Mouse (Mus musculus) midbrain, postnatal 0 days (tissue): ENCODE results near the gene Tedc2. TPM values are rescaled to one million over a fixed set of nuclear protein-coding genes. Genes with fewer than 3 reads are reported as not detected.

Experiments used
- ATAC-seq: fragments of 200-750 bp; cut with Nextera tagmentation; 2 replicates; pipeline ENCODE4 v1.8.0; 2017; ENCODE audit warnings: moderate number of reproducible peaks, mild to moderate bottlenecking, moderate TSS enrichment, moderate library complexity; ENCODE audit not compliant: low FRiP score
- DNase-seq: peaks from one replicate; pipeline ENCODE4 v3.0.0-alpha.2; 2015; ENCODE audit warnings: low spot score
- H3K27ac ChIP-seq: fragments of 300-500 bp; sonication (generic); 2 replicates; pipeline ENCODE4 v1.5.1; 2014; ENCODE audit warnings: low read depth, mild to moderate bottlenecking, low read length, mixed read lengths
- H3K27me3 ChIP-seq: fragments of 300-500 bp; sonication (generic); 2 replicates; pipeline ENCODE4 v1.6.1; 2014; ENCODE audit warnings: low read length, control low read depth, mixed read lengths; ENCODE audit not compliant: insufficient read depth
- H3K36me3 ChIP-seq: fragments of 300-500 bp; sonication (generic); 2 replicates; pipeline ENCODE4 v1.6.1; 2014; ENCODE audit warnings: low read length, control low read depth, mixed read lengths; ENCODE audit not compliant: insufficient read depth
- H3K4me1 ChIP-seq: fragments of 300-500 bp; sonication (generic); 2 replicates; pipeline ENCODE4 v1.6.1; 2014; ENCODE audit warnings: mild to moderate bottlenecking, control low read depth, antibody characterized with exemption, low read length, mixed read lengths; ENCODE audit not compliant: insufficient read depth
- H3K4me2 ChIP-seq: fragments of 300-500 bp; sonication (generic); 2 replicates; pipeline ENCODE4 v1.6.1; 2014; ENCODE audit warnings: low read depth, mild to moderate bottlenecking, low read length, mixed read lengths; ENCODE audit not compliant: poor library complexity, severe bottlenecking
- H3K4me3 ChIP-seq: fragments of 300-500 bp; sonication (generic); 2 replicates; pipeline ENCODE4 v1.5.1; 2014; ENCODE audit warnings: low read depth, mild to moderate bottlenecking, low read length, moderate library complexity
- H3K9ac ChIP-seq: fragments of 300-500 bp; sonication (generic); replicated peaks from 2 replicates; pipeline ENCODE4 v1.6.1; 2014; ENCODE audit warnings: mild to moderate bottlenecking, low read length, moderate library complexity, mixed read lengths; ENCODE audit not compliant: poor library complexity, severe bottlenecking
- H3K9me3 ChIP-seq: fragments of 300-500 bp; sonication (generic); 2 replicates; pipeline ENCODE4 v1.6.1; 2016; ENCODE audit warnings: low read length, control low read depth
- CTCF ChIP-seq: IDR thresholded peaks from 2 replicates; pipeline ENCODE4 v1.5.1; 2016; ENCODE audit warnings: antibody characterized with exemption, mild to moderate bottlenecking
- WGBS: fragments of 180-500 bp; shearing (Covaris S2); extraction: QIAGEN DNeasy Blood & Tissue Kit; methylation state at CpG from one replicate; pipeline ENCODE4 v1.1.7; 2014; 5-methylcytosine and 5-hydroxymethylcytosine counted together
- polyA plus RNA-seq: library from polyadenylated mRNA; unstranded; fragments of >200 nt; fragmentation: Nextera tagmentation; extraction: Ambion mirVana; gene quantifications from 2 replicates; pipeline ENCODE4 v1.2.1, GENCODE M21; 2015
- total RNA-seq: library from RNA; depleted of rRNA; stranded (reverse); fragments of >200 nt; gene quantifications from 2 replicates; pipeline ENCODE4 v1.2.3, GENCODE M21; 2014

The Tedc2 gene
- total and polyA plus RNA-seq, 2 experiments from 2014 or later, result 9.0 to 17.9 TPM

- Histone ChIP-seq H3K27ac (no peak overlapping the region), H3K36me3 (peaks cover 44% of the 10 kb centered on the region), H3K4me1 (no peaks in the 10 kb centered on the region), H3K27me3 (no peaks in the 10 kb centered on the region), H3K9me3 (no peaks in the 10 kb centered on the region), H3K4me3 (no peak overlapping the region), H3K4me2 (no peak overlapping the region), H3K9ac (no peak overlapping the region)
- WGBS, result 94% methylated on average over 7 of the region's 7 CpGs
- DNase-seq (no peak), ATAC-seq (no peak)
- no peak for TF ChIP-seq CTCF
Observed at GRCm38 (mm10) chr17:24236921-24237320, 16.3 kb upstream of the Tedc2 start.

DNA sequence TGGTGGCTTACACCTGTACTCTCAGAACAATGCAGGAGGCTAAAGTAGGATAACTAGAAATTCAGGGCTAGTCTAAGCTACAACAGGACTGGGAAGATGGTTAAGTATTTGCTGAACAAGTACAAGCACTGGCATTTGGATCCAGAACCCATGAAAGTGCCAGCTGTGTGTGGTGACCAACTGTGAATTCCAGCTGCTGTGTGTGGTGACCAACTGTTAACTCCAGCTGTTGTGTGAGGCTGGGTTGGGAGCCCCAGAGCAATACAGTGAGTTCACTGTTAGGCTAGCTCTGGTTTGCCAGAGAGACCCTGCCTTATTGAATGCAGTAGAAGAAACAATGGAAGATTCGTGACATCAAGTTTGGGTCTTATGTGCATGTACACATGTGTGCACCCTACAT, 15.8 kb upstream of the Tedc2 start:
- Histone ChIP-seq H3K36me3 (peaks cover 42% of the 10 kb centered on the region), H3K27me3 (no peaks in the 10 kb centered on the region), H3K4me2 (no peak overlapping the region), H3K9me3 (no peaks in the 10 kb centered on the region), H3K4me3 (no peak overlapping the region), H3K27ac (no peak overlapping the region), H3K4me1 (no peaks in the 10 kb centered on the region), H3K9ac (no peak overlapping the region)
- ATAC-seq (no peak), DNase-seq (no peak)
- 97% methylated on average over 1 of the region's 1 CpGs for WGBS
- no peak for TF ChIP-seq CTCF

DNA sequence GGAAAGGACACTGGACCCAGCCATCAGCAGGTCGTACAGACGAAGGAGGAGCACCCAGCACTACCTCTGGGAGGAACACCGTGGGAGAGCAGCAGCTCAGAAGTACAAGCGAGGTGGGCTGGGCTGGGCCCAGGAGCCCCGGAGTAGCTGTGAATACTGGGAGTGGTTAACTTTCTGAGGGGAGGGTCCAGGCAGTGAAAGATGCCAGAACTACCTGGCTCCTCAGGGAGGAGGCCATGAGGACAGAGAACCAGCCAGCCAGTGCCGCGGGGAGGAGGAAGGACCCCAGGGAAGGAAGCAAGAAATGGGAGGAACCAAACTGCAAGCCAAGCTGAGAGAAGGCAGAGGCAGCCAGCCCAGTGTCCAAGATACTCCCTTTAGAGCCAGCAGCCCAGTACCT, 7.3 kb upstream of the Tedc2 start:
- H3K27ac ChIP-seq, result no peak overlapping the region
- 90% methylated on average over 7 of the region's 7 CpGs for WGBS
- H3K4me2 ChIP-seq, result no peak overlapping the region
- no peaks in the 10 kb centered on the region for H3K4me1 ChIP-seq
- H3K9ac ChIP-seq, result no peak overlapping the region
- DNase-seq, result no peak
- TF ChIP-seq CTCF, result no peak
- peaks cover 36% of the 10 kb centered on the region for H3K36me3 ChIP-seq
- H3K4me3 ChIP-seq, result no peak overlapping the region
- H3K27me3 ChIP-seq, result no peaks in the 10 kb centered on the region
- H3K9me3 ChIP-seq, result no peaks in the 10 kb centered on the region
- ATAC-seq, result no peak

GRCm38 (mm10) chr17:24226721-24227120, 6.1 kb upstream of the Tedc2 start:
- Histone ChIP-seq H3K36me3 (peaks cover 33% of the 10 kb centered on the region), H3K27ac (no peak overlapping the region), H3K4me3 (no peak overlapping the region), H3K27me3 (no peaks in the 10 kb centered on the region), H3K4me1 (no peaks in the 10 kb centered on the region), H3K9ac (no peak overlapping the region), H3K4me2 (no peak overlapping the region), H3K9me3 (no peaks in the 10 kb centered on the region)
- no peak for TF ChIP-seq CTCF
- no peak for DNase-seq
- no peak for ATAC-seq
- WGBS, result 90% methylated on average over 8 of the region's 8 CpGs

- no peaks in the 10 kb centered on the region for H3K27me3 ChIP-seq
- 98% methylated on average over 5 of the region's 5 CpGs for WGBS
- no peak overlapping the region for H3K4me3 ChIP-seq
- H3K4me2 ChIP-seq, result no peak overlapping the region
- H3K9me3 ChIP-seq, result no peaks in the 10 kb centered on the region
- no peak for TF ChIP-seq CTCF
- H3K36me3 ChIP-seq, result peaks cover 29% of the 10 kb centered on the region
- no peak overlapping the region for H3K9ac ChIP-seq
- no peak for DNase-seq
- ATAC-seq, result no peak
- no peak overlapping the region for H3K27ac ChIP-seq
- H3K4me1 ChIP-seq, result 0 out of 2 replicates have a peak, but pooled peaks cover 3% of the 10 kb centered on the region
Observed at GRCm38 (mm10) chr17:24225851-24226250, 5.2 kb upstream of the Tedc2 start.

GRCm38 (mm10) chr17:24224741-24225140, 4.1 kb upstream of the Tedc2 start:
- H3K9me3 ChIP-seq, result no peaks in the 10 kb centered on the region
- DNase-seq, result no peak
- no peak for TF ChIP-seq CTCF
- H3K9ac ChIP-seq, result no peak overlapping the region
- peaks cover 23% of the 10 kb centered on the region for H3K36me3 ChIP-seq
- no peak for ATAC-seq
- no peak overlapping the region for H3K27ac ChIP-seq
- H3K4me3 ChIP-seq, result no peak overlapping the region
- no peaks in the 10 kb centered on the region for H3K27me3 ChIP-seq
- WGBS, result 95% methylated on average over 10 of the region's 10 CpGs
- H3K4me2 ChIP-seq, result no peak overlapping the region
- peaks cover 7% of the 10 kb centered on the region for H3K4me1 ChIP-seq
